Mouse (Mus musculus) liver, adult 2 months (tissue): ENCODE data around the gene Mrm1.

Experiments used
- CTCF ChIP-seq: fragments of 200-500 bp; IDR thresholded peaks from 2 replicates; pipeline ENCODE4 v1.5.1; 2011; ENCODE audit warnings: low read depth, low read length, control low read depth
- POLR2A ChIP-seq: fragments of 200-500 bp; IDR thresholded peaks from 2 replicates; pipeline ENCODE4 v1.6.1; 2011; ENCODE audit warnings: low read length, control low read depth; ENCODE audit not compliant: insufficient read depth; ENCODE audit errors: extremely low read depth

GRCm38 (mm10) chr11:84767898-84768297 lies 51.4 kb downstream of the Mrm1 start:
- TF ChIP-seq CTCF (no peak), POLR2A (no peak)
